Mouse (Mus musculus): ENCODE data around the gene Cdipt.

- TF ChIP-seq POLR2A (IDR thresholded peaks at IDR 0.05; ENCODE audit: low read depth, low read length) = peak; percentile 70
- no peak for TF ChIP-seq CTCF (IDR thresholded peaks at IDR 0.05; ENCODE audit: extremely low read depth, insufficient read depth, insufficient read length, insufficient replicate concordance)
These were observed 47.2 kb upstream of the Cdipt start, which contains the start of gene Kctd13 for GRCm38 (mm10) chr7:126928384-126929037.
